Mouse (Mus musculus) C2C12 (cell line): ENCODE measurements at regions not wholly inside any gene's neighbourhood (a gene's known extent, or its start where the extent isn't known, plus 50 kb on each side); places are given as distances from the start of the nearest gene placed in this dataset.

Experiments used
- CTCF ChIP-seq: IDR thresholded peaks from one replicate; pipeline ENCODE4 v1.5.1; 2011; ENCODE audit not compliant: control insufficient read depth, insufficient read depth, insufficient read length
- MYOD1 ChIP-seq: IDR thresholded peaks from one replicate; pipeline ENCODE4 v1.6.1; 2011; ENCODE audit warnings: low read depth; ENCODE audit not compliant: control insufficient read depth, insufficient read length
- USF1 ChIP-seq: IDR thresholded peaks from one replicate; pipeline ENCODE4 v1.6.1; 2011; ENCODE audit warnings: low read depth, mild to moderate bottlenecking, control low read depth, moderate library complexity

DNA sequence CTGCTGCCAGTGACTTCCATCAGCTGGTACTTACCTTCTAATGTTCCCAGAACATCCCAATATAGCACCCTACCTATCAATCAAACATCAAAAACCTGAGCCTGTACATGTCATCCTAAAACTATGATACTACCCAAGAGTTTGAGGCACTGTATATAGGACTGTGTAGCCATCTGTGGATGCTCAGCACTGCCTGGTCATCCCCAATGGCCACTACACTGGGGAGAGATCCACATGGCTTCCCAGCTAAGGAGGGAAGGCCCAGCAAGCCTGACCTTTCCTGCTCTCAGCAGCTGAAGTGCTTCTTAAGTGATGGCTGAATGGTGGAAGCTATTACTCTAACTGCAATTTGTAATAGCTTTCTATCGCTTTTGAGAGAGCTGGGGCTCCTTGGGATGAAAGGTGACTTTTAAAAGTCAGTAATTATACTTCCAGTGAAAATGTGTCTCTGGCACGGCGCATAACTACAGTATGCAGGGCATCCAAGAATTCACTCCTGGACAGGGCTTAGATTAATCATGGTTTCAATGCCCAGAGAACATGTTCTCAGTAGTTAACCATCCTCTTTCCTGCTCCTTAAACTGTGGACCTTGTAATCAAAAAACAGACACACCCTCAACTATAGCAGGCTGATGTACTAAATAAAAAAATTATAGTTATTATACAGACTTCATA lies 181.5 kb downstream of the Arrdc4 start:
- no peak for TF ChIP-seq CTCF
- no peak for TF ChIP-seq USF1
- TF ChIP-seq MYOD1: no peak
